Mouse (Mus musculus) ovary, postnatal 14 days (tissue): Measurements from ENCODE around the gene Ift43.

ENCODE experiments used
- DNase-seq: peaks from one replicate; pipeline ENCODE4 v3.0.0; 2022; ENCODE audit warnings: low spot score

The Ift43 gene

GRCm38 (mm10) chr12:86174369-86174768, 92.0 kb downstream of the Ift43 start:
- DNase-seq, result no peak

GRCm38 (mm10) chr12:86175476-86175942, 93.2 kb downstream of the Ift43 start:
- no peak for DNase-seq

- no peak for DNase-seq
Observed at GRCm38 (mm10) chr12:86176675-86177339, 94.5 kb downstream of the Ift43 start.

- DNase-seq, result no peak
Observed at GRCm38 (mm10) chr12:86179266-86179665, 96.9 kb downstream of the Ift43 start.

GRCm38 (mm10) chr12:86181320-86181751, 99.0 kb downstream of the Ift43 start:
- DNase-seq, result no peak

GRCm38 (mm10) chr12:86181879-86182278, 99.5 kb downstream of the Ift43 start:
- DNase-seq, result no peak

GRCm38 (mm10) chr12:86182414-86182813, 100.1 kb downstream of the Ift43 start:
- DNase-seq, result no peak

GRCm38 (mm10) chr12:86188161-86188560, 105.8 kb downstream of the Ift43 start:
- no peak for DNase-seq

GRCm38 (mm10) chr12:86189601-86190323, 107.4 kb downstream of the Ift43 start:
- no peak for DNase-seq

GRCm38 (mm10) chr12:86192036-86192449, 109.7 kb downstream of the Ift43 start:
- no peak for DNase-seq

- no peak for DNase-seq
Observed at GRCm38 (mm10) chr12:86196944-86197343, 114.6 kb downstream of the Ift43 start.

- no peak for DNase-seq
Observed at GRCm38 (mm10) chr12:86203443-86204057, 121.2 kb downstream of the Ift43 start.

GRCm38 (mm10) chr12:86211099-86211520, 128.8 kb downstream of the Ift43 start:
- no peak for DNase-seq
